ENCODE assay signal across 8 mouse cellular contexts in the genomic region with DNA sequence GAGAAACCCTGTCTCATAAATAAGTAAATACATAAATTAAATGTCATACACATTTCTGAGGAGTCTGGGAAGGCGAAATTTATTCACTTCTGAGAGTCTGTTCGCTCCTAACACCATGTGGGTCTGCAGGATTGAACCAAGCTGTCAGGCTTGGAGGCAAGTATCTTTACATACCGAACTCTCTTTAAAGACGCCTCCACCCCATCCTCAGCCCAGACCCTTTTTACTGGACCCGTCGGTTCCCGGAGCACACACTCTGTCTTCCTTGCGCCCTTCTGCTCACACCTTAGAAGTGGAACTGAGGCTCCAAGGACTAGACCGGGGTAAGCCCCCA. TPM values are rescaled to one million over a fixed set of nuclear protein-coding genes. Genes with fewer than 3 reads are reported as not detected.
A peak's percentile ranks its signal among the peaks of the same experiment; 100 is the strongest.
DNase-seq lines count a peak whose midpoint lies in the region; ATAC-seq and TF ChIP-seq lines count a peak whose summit lies in the region.

No protein-coding gene starts in this region.

- H3K36me3 ChIP-seq in heart, embryonic 14.5 days (ENCODE audit: control insufficient read depth, insufficient read depth, low read length) = peaks cover 18% of the 10 kb centered on the region
- peaks cover 14% of the 10 kb centered on the region for H3K36me3 ChIP-seq in ES-E14 (ENCODE audit: control insufficient read depth, insufficient read depth, low read length, poor library complexity, severe bottlenecking)
- H3K36me3 ChIP-seq in forebrain, embryonic 16.5 days (ENCODE audit: control insufficient read depth, insufficient read depth) = peaks cover 4% of the 10 kb centered on the region
- peaks cover 8% of the 10 kb centered on the region; the same call in 1 of the 2 replicates for H3K36me3 ChIP-seq in liver, embryonic 16.5 days (ENCODE audit: control insufficient read depth, insufficient read depth)

- peaks cover 4 to 7% of the 10 kb centered on the region in 2 experiments for H3K4me1 ChIP-seq in heart, embryonic 14.5 days (ENCODE audit: control insufficient read depth in 2 of 2, insufficient read depth in 2 of 2, low read length in 2 of 2)
- peaks cover 8 to 25% of the 10 kb centered on the region in 2 experiments; a peak in 3 of 4 replicates for H3K4me1 ChIP-seq in ES-E14 (ENCODE audit: control insufficient read depth in 2 of 2, insufficient read depth in 2 of 2, low read length in 2 of 2, poor library complexity in 1 of 2)
- peaks cover 13% of the 10 kb centered on the region for H3K4me1 ChIP-seq in forebrain, embryonic 16.5 days (replicated peaks; ENCODE audit: control insufficient read depth, insufficient read depth, low read length)
- peaks cover 17% of the 10 kb centered on the region for H3K4me1 ChIP-seq in liver, embryonic 16.5 days (ENCODE audit: control insufficient read depth, low read depth, low read length)

- 2% methylated on average over 9 of the region's 9 CpGs for WGBS in heart, embryonic 14.5 days
- WGBS in forebrain, embryonic 16.5 days = 1% methylated on average over 9 of the region's 9 CpGs
- WGBS in liver, embryonic 16.5 days (ENCODE audit: insufficient replicate concordance) = under 1% methylated on average over 9 of the region's 9 CpGs

- intact Hi-C loops in heart, postnatal 10 days (cut with DNase I) = no loop called here

- H3K4me2 ChIP-seq in heart, embryonic 14.5 days (ENCODE audit: low read length) = peak overlapping the region; percentile 79
- H3K4me2 ChIP-seq in forebrain, embryonic 16.5 days (ENCODE audit: low read length) = peak overlapping the region; percentile 70
- peak overlapping the region; percentile 85 for H3K4me2 ChIP-seq in liver, embryonic 16.5 days (ENCODE audit: low read depth, low read length)

- no peak for DNase-seq in heart, postnatal 10 days
- DNase-seq in ES-E14 (ENCODE audit: low read depth, low spot score) = no peak
- no peak for DNase-seq in adrenal gland, postnatal 14 days
- DNase-seq in urinary bladder, adult 18-20 months (ENCODE audit: low spot score in 2 of 2) = no peak
- DNase-seq in adrenal gland, adult 8-10 months = no peak

- peak overlapping the region; percentile 85 to 93 for H3K4me3 ChIP-seq in heart, embryonic 14.5 days (ENCODE audit: control insufficient read depth in 1 of 2, insufficient read depth in 1 of 2, low read depth in 1 of 2, low read length in 2 of 2)
- peak overlapping the region; percentile 82 to 87 for H3K4me3 ChIP-seq in ES-E14 (ENCODE audit: insufficient read depth in 1 of 2, low read depth in 1 of 2, low read length in 2 of 2, poor library complexity in 1 of 2, severe bottlenecking in 1 of 2)
- H3K4me3 ChIP-seq in forebrain, embryonic 16.5 days (replicated peaks; ENCODE audit: low read length) = peak overlapping the region; percentile 85
- H3K4me3 ChIP-seq in liver, embryonic 16.5 days (ENCODE audit: low read depth, low read length) = peak overlapping the region; percentile 90

- no peaks in the 10 kb centered on the region for H3K27me3 ChIP-seq in heart, embryonic 14.5 days (ENCODE audit: control insufficient read depth, insufficient read depth, low read length)
- no peaks in the 10 kb centered on the region for H3K27me3 ChIP-seq in forebrain, embryonic 16.5 days (replicated peaks; ENCODE audit: control insufficient read depth, insufficient read depth, low read length)
- H3K27me3 ChIP-seq in liver, embryonic 16.5 days (ENCODE audit: control insufficient read depth, insufficient read depth, low read depth, low read length) = no peaks in the 10 kb centered on the region

- no peak for ATAC-seq in heart, embryonic 14.5 days (ENCODE audit: insufficient number of reproducible peaks, insufficient read depth, low FRiP score, low read depth)
- ATAC-seq in forebrain, embryonic 16.5 days = peak; percentile 56; the same call in 1 of the 2 replicates
- ATAC-seq in liver, embryonic 16.5 days (ENCODE audit: low read depth) = peak; percentile 5; the same call in 1 of the 2 replicates

- H3K9ac ChIP-seq in heart, embryonic 14.5 days (ENCODE audit: low read length) = peak overlapping the region; percentile 95
- H3K9ac ChIP-seq in ES-E14 (ENCODE audit: insufficient read depth, low read depth, low read length, poor library complexity, severe bottlenecking) = peak overlapping the region; percentile 90
- peak overlapping the region; percentile 78 for H3K9ac ChIP-seq in forebrain, embryonic 16.5 days (replicated peaks; ENCODE audit: low read depth, low read length)
- H3K9ac ChIP-seq in liver, embryonic 16.5 days (ENCODE audit: low read depth, low read length) = peak overlapping the region; percentile 88

- no peaks in the 10 kb centered on the region for H3K9me3 ChIP-seq in heart, embryonic 14.5 days (ENCODE audit: control insufficient read depth, low read length)
- no peaks in the 10 kb centered on the region for H3K9me3 ChIP-seq in ES-E14 (ENCODE audit: control insufficient read depth, insufficient read depth, low read depth, low read length)
- no peaks in the 10 kb centered on the region for H3K9me3 ChIP-seq in forebrain, embryonic 16.5 days (ENCODE audit: control insufficient read depth, low read length)
- H3K9me3 ChIP-seq in liver, embryonic 16.5 days (replicated peaks; ENCODE audit: control insufficient read depth, low read length) = no peaks in the 10 kb centered on the region

- in situ Hi-C loops in ES-E14 (cut with MboI; ENCODE audit: low sequenced_read_pairs in 2 of 2, unreplicated experiment in 2 of 2) = no loop called here

- H3K27ac ChIP-seq in heart, embryonic 14.5 days (replicated peaks in 1 of 2; ENCODE audit: control insufficient read depth in 1 of 2, insufficient read depth in 1 of 2, low read depth in 2 of 2, low read length in 2 of 2) = peak overlapping the region; percentile 49 to 99; a peak in 3 of 4 replicates
- peak overlapping the region; percentile 71; the same call in 1 of the 2 replicates for H3K27ac ChIP-seq in ES-E14 (ENCODE audit: insufficient read depth, low read depth, low read length, poor library complexity, severe bottlenecking)
- H3K27ac ChIP-seq in forebrain, embryonic 16.5 days (ENCODE audit: low read length) = peak overlapping the region; percentile 87
- peak overlapping the region; percentile 94 for H3K27ac ChIP-seq in liver, embryonic 16.5 days (ENCODE audit: low read length)

TF ChIP-seq in ES-E14, 5 proteins besides CTCF, POLR2A, EP300 and RAD21:
- no peak for TF ChIP-seq ZNF384 (IDR thresholded peaks at IDR 0.05; ENCODE audit: low read depth, low read length)
- TF ChIP-seq ZC3H11A (IDR thresholded peaks at IDR 0.05; ENCODE audit: borderline replicate concordance, low read depth, low read length) = no peak
- TF ChIP-seq CHD2 (IDR thresholded peaks at IDR 0.05; ENCODE audit: low read depth, low read length) = no peak
- TF ChIP-seq HCFC1 (IDR thresholded peaks at IDR 0.05; ENCODE audit: borderline replicate concordance, insufficient read depth, low read length) = no peak

RNA-seq across cellular contexts. Expression of a gene that starts 0.3 kb away (rescaled TPM):
- polyA plus RNA-seq in heart, embryonic 14.5 days (2014; fragmentation: Nextera tagmentation; extraction: Ambion mirVana) = 85.2 and 88.2 TPM in 2 replicates
- total RNA-seq in heart, postnatal 10 days (2021) = 100 to 1,000 TPM; 254 to 262 TPM
- 107 TPM in 2 replicates for total RNA-seq in ES-E14 (2012; rRNA removed)
- 88.5 and 91.8 TPM in 2 replicates for polyA plus RNA-seq in forebrain, embryonic 16.5 days (2015; fragmentation: Nextera tagmentation; extraction: Ambion mirVana)
- 64.5 and 68.0 TPM in 2 replicates for polyA plus RNA-seq in liver, embryonic 16.5 days (2015; fragmentation: Nextera tagmentation; extraction: Ambion mirVana)
- total RNA-seq in adrenal gland, postnatal 14 days (2021) = 213 and 228 TPM in 2 replicates
- 100 to 1,000 TPM; 125 to 142 (median 131) TPM for total RNA-seq in adrenal gland, adult 8-10 months (2022)

RNA-seq across cellular contexts. Expression of a gene that starts 24.1 kb away (rescaled TPM):
- polyA plus RNA-seq in heart, embryonic 14.5 days (2014; fragmentation: Nextera tagmentation; extraction: Ambion mirVana) = 0.50 and 0.61 TPM in 2 replicates
- 1 to 10 TPM; 4.5 to 4.6 TPM for total RNA-seq in heart, postnatal 10 days (2021)
- total RNA-seq in ES-E14 (2012; rRNA removed) = 3.6 and 4.1 TPM in 2 replicates
- polyA plus RNA-seq in forebrain, embryonic 16.5 days (2015; fragmentation: Nextera tagmentation; extraction: Ambion mirVana) = 5.1 and 5.3 TPM in 2 replicates
- 2.4 and 2.7 TPM in 2 replicates for polyA plus RNA-seq in liver, embryonic 16.5 days (2015; fragmentation: Nextera tagmentation; extraction: Ambion mirVana)
- total RNA-seq in adrenal gland, postnatal 14 days (2021) = 65.0 and 67.7 TPM in 2 replicates
- total RNA-seq in adrenal gland, adult 8-10 months (2022) = 100 to 1,000 TPM in 1 of 4 experiments, 10 to 100 TPM in 3; 14.6 to 106 (median 31.8) TPM

RNA-seq across cellular contexts. Expression of a gene that starts 40.2 kb away (rescaled TPM):
- polyA plus RNA-seq in heart, embryonic 14.5 days (2014; fragmentation: Nextera tagmentation; extraction: Ambion mirVana) = 15.1 and 18.5 TPM in 2 replicates
- total RNA-seq in heart, postnatal 10 days (2021) = 100 to 1,000 TPM; 165 to 174 TPM
- total RNA-seq in ES-E14 (2012; rRNA removed) = 10.8 and 18.6 TPM in 2 replicates
- polyA plus RNA-seq in forebrain, embryonic 16.5 days (2015; fragmentation: Nextera tagmentation; extraction: Ambion mirVana) = 2.2 and 2.8 TPM in 2 replicates
- 6.1 and 6.5 TPM in 2 replicates for polyA plus RNA-seq in liver, embryonic 16.5 days (2015; fragmentation: Nextera tagmentation; extraction: Ambion mirVana)
- 26.6 and 40.0 TPM in 2 replicates for total RNA-seq in adrenal gland, postnatal 14 days (2021)
- 10 to 100 TPM; 16.3 to 21.4 (median 19.9) TPM for total RNA-seq in adrenal gland, adult 8-10 months (2022)
